Mouse (Mus musculus): ENCODE measurements around the gene Olfr455. TPM values are rescaled to one million over a fixed set of nuclear protein-coding genes. Genes with fewer than 3 reads are reported as not detected.
A peak's percentile ranks its signal among the peaks of the same experiment; 100 is the strongest.

Gene Olfr455
- total RNA-seq (2021): not detected
- long read RNA-seq, experiment 1: 0 reads
- long read RNA-seq, experiment 2: 0 reads

- DNase-seq: peak; percentile 57 to 74
Observed at GRCm38 (mm10) chr6:42547461-42547860, at the start of gene Olfr455. TSS of gene Olfr455 (minus strand) at chr6:42547587.

GRCm38 (mm10) chr6:42593138-42593882 lies 45.9 kb upstream of the Olfr455 start:
- no peak for DNase-seq

- no peak for DNase-seq
Observed at GRCm38 (mm10) chr6:42586569-42586968, 39.2 kb upstream of the Olfr455 start.

GRCm38 (mm10) chr6:42583488-42583872 lies 36.1 kb upstream of the Olfr455 start:
- peak; percentile 78 to 82 for DNase-seq

GRCm38 (mm10) chr6:42582741-42583487 lies 35.5 kb upstream of the Olfr455 start:
- DNase-seq: peak in 1 of 2 experiments; percentile 1

- DNase-seq: peak; percentile 28 to 35
Observed at GRCm38 (mm10) chr6:42578678-42579077, 31.3 kb upstream of the Olfr455 start.

GRCm38 (mm10) chr6:42577433-42577832 lies 30.0 kb upstream of the Olfr455 start:
- no peak for DNase-seq

GRCm38 (mm10) chr6:42568205-42568604 lies 20.8 kb upstream of the Olfr455 start:
- no peak for DNase-seq

- DNase-seq: no peak
Observed at GRCm38 (mm10) chr6:42566076-42566598, 18.8 kb upstream of the Olfr455 start.

GRCm38 (mm10) chr6:42562280-42562679 lies 14.9 kb upstream of the Olfr455 start:
- no peak for DNase-seq

- DNase-seq: no peak
Observed at GRCm38 (mm10) chr6:42560885-42561284, 13.5 kb upstream of the Olfr455 start.

GRCm38 (mm10) chr6:42558641-42559040 lies 11.3 kb upstream of the Olfr455 start:
- DNase-seq: no peak

- no peak for DNase-seq
Observed at GRCm38 (mm10) chr6:42546180-42546579, 1.2 kb downstream of the Olfr455 start.

- DNase-seq: no peak
Observed at GRCm38 (mm10) chr6:42545451-42545885, 1.9 kb downstream of the Olfr455 start.

- no peak for DNase-seq
Observed at GRCm38 (mm10) chr6:42544846-42545245, 2.5 kb downstream of the Olfr455 start.

GRCm38 (mm10) chr6:42542036-42543031 lies 5.1 kb downstream of the Olfr455 start:
- DNase-seq: peak; percentile 41 to 51

GRCm38 (mm10) chr6:42540681-42541080 lies 6.7 kb downstream of the Olfr455 start:
- no peak for DNase-seq

GRCm38 (mm10) chr6:42539711-42540110 lies 7.7 kb downstream of the Olfr455 start:
- DNase-seq: no peak

GRCm38 (mm10) chr6:42513461-42513860 lies 33.9 kb downstream of the Olfr455 start:
- DNase-seq: no peak

- DNase-seq: no peak
Observed at GRCm38 (mm10) chr6:42509311-42509710, 38.1 kb downstream of the Olfr455 start.

- peak in 1 of 2 experiments; percentile 30 for DNase-seq
Observed at GRCm38 (mm10) chr6:42503478-42503877, 43.9 kb downstream of the Olfr455 start.

GRCm38 (mm10) chr6:42489731-42490130 lies 57.7 kb downstream of the Olfr455 start:
- DNase-seq: no peak

All from adrenal gland, postnatal 36 days (tissue).